Mouse (Mus musculus) forebrain, embryonic 13.5 days (tissue): Measurements from ENCODE around the gene Anp32a. TPM values are rescaled to one million over a fixed set of nuclear protein-coding genes. Genes with fewer than 3 reads are reported as not detected.

ENCODE experiments used
- ATAC-seq: fragments of 200-750 bp; cut with Nextera tagmentation; 2 replicates; pipeline ENCODE4 v1.8.0; 2017
- H3K27ac ChIP-seq: fragments of 300-500 bp; sonication (generic); 2 replicates; pipeline ENCODE4 v1.5.1; 2015; ENCODE audit warnings: inconsistent platforms, mild to moderate bottlenecking, moderate library complexity
- H3K27me3 ChIP-seq: fragments of 300-500 bp; sonication (generic); 2 replicates; pipeline ENCODE4 v1.6.1; 2015; ENCODE audit warnings: mild to moderate bottlenecking, inconsistent platforms
- H3K36me3 ChIP-seq: fragments of 300-500 bp; sonication (generic); 2 replicates; pipeline ENCODE4 v1.6.1; 2015; ENCODE audit warnings: mild to moderate bottlenecking, inconsistent platforms; ENCODE audit not compliant: poor library complexity, severe bottlenecking
- H3K4me1 ChIP-seq: fragments of 300-500 bp; sonication (generic); 2 replicates; pipeline ENCODE4 v1.6.1; 2015; ENCODE audit warnings: inconsistent platforms
- H3K4me2 ChIP-seq: fragments of 300-500 bp; sonication (generic); 2 replicates; pipeline ENCODE4 v1.6.1; 2015; ENCODE audit warnings: inconsistent platforms, mild to moderate bottlenecking, moderate library complexity
- H3K4me3 ChIP-seq: fragments of 300-500 bp; sonication (generic); 2 replicates; pipeline ENCODE4 v1.5.1; 2015; ENCODE audit warnings: mild to moderate bottlenecking, inconsistent platforms
- H3K9ac ChIP-seq: fragments of 300-500 bp; sonication (generic); 2 replicates; pipeline ENCODE4 v1.6.1; 2015; ENCODE audit warnings: mild to moderate bottlenecking, inconsistent platforms
- H3K9me3 ChIP-seq: fragments of 300-500 bp; sonication (generic); replicated peaks from 2 replicates; pipeline ENCODE4 v1.6.1; 2016; ENCODE audit warnings: inconsistent platforms
- WGBS: fragments of 180-500 bp; shearing (Covaris S2); methylation state at CpG from one replicate; pipeline ENCODE4 v1.1.7; 2015; 5-methylcytosine and 5-hydroxymethylcytosine counted together
- polyA plus RNA-seq: library from polyadenylated mRNA; unstranded; fragments of >200 nt; fragmentation: Nextera tagmentation; extraction: Ambion mirVana; gene quantifications from 2 replicates; pipeline ENCODE4 v1.2.1, GENCODE M21; 2015

Gene Anp32a
- polyA plus RNA-seq, 1 experiment from 2014 or later = 254 TPM

- Histone ChIP-seq H3K36me3 (no peaks in the 10 kb centered on the region), H3K4me2 (no peak overlapping the region), H3K4me1 (no peaks in the 10 kb centered on the region), H3K27ac (no peak overlapping the region), H3K9ac (no peak overlapping the region), H3K27me3 (no peaks in the 10 kb centered on the region), H3K9me3 (no peaks in the 10 kb centered on the region), H3K4me3 (no peak overlapping the region)
- 82% methylated on average over 2 of the region's 2 CpGs for WGBS
- no peak for ATAC-seq
These were observed 52.4 kb downstream of the Anp32a start for GRCm38 (mm10) chr9:62393531-62393930.

DNA sequence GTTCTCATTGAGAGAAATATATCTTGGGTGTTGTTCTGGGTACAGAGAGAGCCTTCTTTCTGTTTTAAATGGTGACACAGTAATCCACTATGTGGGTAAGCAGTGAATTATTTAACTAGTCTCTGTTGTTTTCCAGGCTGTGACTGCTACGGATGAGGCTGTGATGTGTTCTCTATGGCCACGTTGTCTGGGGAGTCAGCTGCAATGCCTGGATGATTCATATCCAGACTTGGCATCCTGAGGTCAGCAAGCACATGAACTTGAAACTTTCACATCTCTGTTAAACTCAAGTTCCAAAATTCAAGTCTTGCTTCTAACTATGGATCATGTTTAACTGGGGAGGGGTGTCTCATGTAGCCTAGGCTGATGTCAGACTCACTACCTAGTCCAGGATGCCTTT, 53.1 kb downstream of the Anp32a start:
- Histone ChIP-seq H3K27me3 (no peaks in the 10 kb centered on the region), H3K4me1 (no peaks in the 10 kb centered on the region), H3K9ac (no peak overlapping the region), H3K4me3 (no peak overlapping the region), H3K4me2 (no peak overlapping the region), H3K36me3 (no peaks in the 10 kb centered on the region), H3K27ac (no peak overlapping the region), H3K9me3 (no peaks in the 10 kb centered on the region)
- ATAC-seq = no peak
- WGBS = 89% methylated on average over 2 of the region's 2 CpGs

GRCm38 (mm10) chr9:62400531-62401170, 59.6 kb downstream of the Anp32a start:
- Histone ChIP-seq H3K9ac (no peak overlapping the region), H3K9me3 (no peaks in the 10 kb centered on the region), H3K27me3 (no peaks in the 10 kb centered on the region), H3K27ac (no peak overlapping the region), H3K4me2 (no peak overlapping the region), H3K4me1 (no peaks in the 10 kb centered on the region), H3K36me3 (no peaks in the 10 kb centered on the region), H3K4me3 (no peak overlapping the region)
- no peak for ATAC-seq
- WGBS = 79% methylated on average over 11 of the region's 11 CpGs

- Histone ChIP-seq H3K27me3 (no peaks in the 10 kb centered on the region), H3K4me1 (no peaks in the 10 kb centered on the region), H3K9me3 (no peaks in the 10 kb centered on the region), H3K36me3 (no peaks in the 10 kb centered on the region), H3K4me2 (no peak overlapping the region), H3K9ac (no peak overlapping the region), H3K4me3 (no peak overlapping the region), H3K27ac (no peak overlapping the region)
- 70% methylated on average over 1 of the region's 1 CpGs for WGBS
- no peak for ATAC-seq
These were observed 60.5 kb downstream of the Anp32a start for GRCm38 (mm10) chr9:62401589-62401988.

DNA sequence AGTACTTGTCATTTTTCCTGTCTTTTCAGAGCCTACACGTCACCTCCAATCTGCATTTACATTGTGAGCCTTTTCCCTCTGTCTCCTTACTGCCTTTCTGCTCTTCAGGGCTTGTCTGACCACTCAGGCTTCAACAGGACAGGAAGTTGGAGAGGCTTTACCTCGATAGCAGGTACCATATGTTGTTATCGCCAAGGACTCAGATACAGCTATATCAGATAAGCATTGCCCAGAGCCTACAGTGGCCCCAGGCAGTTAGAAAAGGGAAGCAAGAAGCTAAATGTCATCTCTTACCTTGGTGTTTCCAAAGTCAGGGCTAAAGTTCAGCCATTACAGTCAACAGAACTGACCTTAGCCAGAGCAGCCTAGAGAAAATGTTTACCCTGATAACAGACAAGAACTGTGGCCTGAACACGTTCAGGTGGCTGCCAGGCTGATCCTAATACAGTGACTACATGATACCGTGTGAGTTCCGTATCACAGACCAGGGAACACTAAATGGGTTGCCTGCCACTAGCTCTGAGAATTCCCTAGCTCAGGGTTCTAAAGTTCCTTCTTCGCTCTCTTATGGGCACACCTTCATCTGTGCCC, 65.4 kb downstream of the Anp32a start:
- no peaks in the 10 kb centered on the region for H3K27me3 ChIP-seq
- no peak overlapping the region for H3K4me2 ChIP-seq
- H3K36me3 ChIP-seq = no peaks in the 10 kb centered on the region
- WGBS = 91% methylated on average over 7 of the region's 7 CpGs
- no peak overlapping the region for H3K4me3 ChIP-seq
- H3K9me3 ChIP-seq = no peaks in the 10 kb centered on the region
- no peaks in the 10 kb centered on the region for H3K4me1 ChIP-seq
- no peak overlapping the region for H3K9ac ChIP-seq
- no peak for ATAC-seq
- H3K27ac ChIP-seq = no peak overlapping the region

- no peaks in the 10 kb centered on the region for H3K27me3 ChIP-seq
- no peak overlapping the region for H3K9ac ChIP-seq
- no peak overlapping the region for H3K4me2 ChIP-seq
- H3K36me3 ChIP-seq = no peaks in the 10 kb centered on the region
- no peaks in the 10 kb centered on the region for H3K4me1 ChIP-seq
- H3K9me3 ChIP-seq = no peaks in the 10 kb centered on the region
- 79% methylated on average over 5 of the region's 5 CpGs for WGBS
- no peak overlapping the region for H3K4me3 ChIP-seq
- no peak for ATAC-seq
- H3K27ac ChIP-seq = no peak overlapping the region
These were observed 66.5 kb downstream of the Anp32a start for GRCm38 (mm10) chr9:62407357-62408146.

- H3K27me3 ChIP-seq = no peaks in the 10 kb centered on the region
- H3K36me3 ChIP-seq = peaks cover 35% of the 10 kb centered on the region
- H3K9me3 ChIP-seq = no peaks in the 10 kb centered on the region
- no peak overlapping the region for H3K27ac ChIP-seq
- no peak overlapping the region for H3K4me2 ChIP-seq
- WGBS = 65% methylated on average over 5 of the region's 5 CpGs
- no peak for ATAC-seq
- H3K4me1 ChIP-seq = peaks cover 28% of the 10 kb centered on the region
- no peak overlapping the region for H3K4me3 ChIP-seq
- H3K9ac ChIP-seq = no peak overlapping the region
These were observed 77.6 kb downstream of the Anp32a start for GRCm38 (mm10) chr9:62418742-62419141.

GRCm38 (mm10) chr9:62420261-62420917, 79.3 kb downstream of the Anp32a start:
- peak overlapping the region; percentile 36; the same call in 1 of the 2 replicates for H3K4me2 ChIP-seq
- 22% methylated on average over 9 of the region's 10 CpGs for WGBS

GRCm38 (mm10) chr9:62421027-62421426, 79.9 kb downstream of the Anp32a start:
- Histone ChIP-seq H3K9ac (peak overlapping the region; percentile 31; the same call in 1 of the 2 replicates), H3K36me3 (peaks cover 58% of the 10 kb centered on the region), H3K4me3 (no peak overlapping the region), H3K27me3 (no peaks in the 10 kb centered on the region), H3K4me2 (peak overlapping the region; percentile 36), H3K9me3 (no peaks in the 10 kb centered on the region), H3K27ac (no peak overlapping the region), H3K4me1 (peaks cover 20% of the 10 kb centered on the region)
- ATAC-seq = peak; percentile 38; the same call in 1 of the 2 replicates
- WGBS = 2% methylated on average over 13 of the region's 13 CpGs

More at GRCm38 (mm10) chr9:62420261-62420917, 79.3 kb downstream of the Anp32a start:
- peaks cover 21% of the 10 kb centered on the region for H3K4me1 ChIP-seq
- ATAC-seq = no peak
- H3K4me3 ChIP-seq = no peak overlapping the region
- peaks cover 52% of the 10 kb centered on the region for H3K36me3 ChIP-seq
- H3K9me3 ChIP-seq = no peaks in the 10 kb centered on the region
- H3K27ac ChIP-seq = no peak overlapping the region
- no peaks in the 10 kb centered on the region for H3K27me3 ChIP-seq
- H3K9ac ChIP-seq = 0 out of 2 replicates have a peak overlapping the region, but pooled peaks have one; percentile 31

DNA sequence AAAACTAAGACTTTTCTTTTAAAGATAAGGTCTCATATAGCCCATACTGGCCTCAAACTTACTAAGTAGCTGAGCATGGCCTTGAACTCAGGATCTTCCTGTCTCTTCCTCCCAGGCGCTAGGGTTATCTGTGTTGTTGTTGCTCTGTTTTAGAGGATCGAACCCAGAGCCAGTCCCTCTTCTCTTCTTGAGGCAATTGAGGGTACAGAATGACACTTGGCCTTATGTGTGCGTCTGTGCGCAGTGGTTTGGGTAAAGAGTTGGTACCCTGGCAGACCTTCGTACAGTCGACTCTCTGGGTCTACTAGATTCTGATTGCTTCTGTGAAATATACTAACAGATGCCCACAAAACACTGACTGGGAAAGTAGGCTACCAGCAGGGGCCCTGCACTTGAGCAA, 80.8 kb downstream of the Anp32a start:
- Histone ChIP-seq H3K27me3 (no peaks in the 10 kb centered on the region), H3K36me3 (peaks cover 67% of the 10 kb centered on the region), H3K9ac (no peak overlapping the region), H3K4me1 (peaks cover 13% of the 10 kb centered on the region), H3K4me2 (no peak overlapping the region), H3K4me3 (no peak overlapping the region), H3K27ac (no peak overlapping the region), H3K9me3 (no peaks in the 10 kb centered on the region)
- 95% methylated on average over 6 of the region's 6 CpGs for WGBS
- ATAC-seq = no peak

- WGBS = 91% methylated on average over 10 of the region's 10 CpGs
- no peak overlapping the region for H3K27ac ChIP-seq
- H3K4me2 ChIP-seq = no peak overlapping the region
- no peak for ATAC-seq
- peaks cover 77% of the 10 kb centered on the region for H3K36me3 ChIP-seq
- no peaks in the 10 kb centered on the region for H3K9me3 ChIP-seq
- no peak overlapping the region for H3K4me3 ChIP-seq
- H3K9ac ChIP-seq = no peak overlapping the region
- no peaks in the 10 kb centered on the region for H3K27me3 ChIP-seq
- peaks cover 13% of the 10 kb centered on the region for H3K4me1 ChIP-seq
These were observed 81.8 kb downstream of the Anp32a start for GRCm38 (mm10) chr9:62422926-62423325.

- Histone ChIP-seq H3K9ac (no peak overlapping the region), H3K4me1 (peaks cover 13% of the 10 kb centered on the region), H3K4me3 (no peak overlapping the region), H3K27me3 (no peaks in the 10 kb centered on the region), H3K9me3 (no peaks in the 10 kb centered on the region), H3K36me3 (peaks cover 83% of the 10 kb centered on the region), H3K27ac (no peak overlapping the region), H3K4me2 (no peak overlapping the region)
- no peak for ATAC-seq
- 94% methylated on average over 10 of the region's 10 CpGs for WGBS
These were observed 82.8 kb downstream of the Anp32a start for GRCm38 (mm10) chr9:62423871-62424270.
